Comparison of ENCODE assay signal across 24 mouse cellular contexts in the genomic region with DNA sequence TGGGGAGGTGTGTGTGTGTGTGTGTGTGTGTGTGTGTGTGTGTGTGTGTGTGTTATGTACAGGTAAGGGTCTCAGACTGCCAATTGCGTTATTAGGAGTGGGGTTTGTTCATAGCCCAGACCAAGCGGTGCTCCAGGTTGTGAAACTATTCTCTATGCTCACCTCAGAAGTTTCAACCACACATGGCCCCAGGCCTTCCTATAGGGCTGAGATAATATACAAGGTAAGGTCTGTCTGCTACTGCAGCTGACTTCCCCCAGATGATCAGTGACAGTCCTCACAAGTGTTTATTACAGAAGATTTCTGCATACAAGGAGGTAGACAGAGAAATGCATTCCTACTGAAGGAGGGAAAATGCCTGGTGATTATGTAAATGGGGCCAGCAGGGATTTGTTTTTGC. TPM values are rescaled to one million over a fixed set of nuclear protein-coding genes. Genes with fewer than 3 reads are reported as not detected.
DNase-seq lines count a peak whose midpoint lies in the region; ATAC-seq lines count a peak whose summit lies in the region.
"Had no signal": no experiment of that assay in that cellular context is flagged by ENCODE, and none has a peak within 500 bp of the region (broad histone marks: within the 10 kb centered on the region; RNA-seq: fewer than 3 reads in every experiment).

No protein-coding gene starts in this region.

- H3K4me3 ChIP-seq in midbrain, embryonic 12.5 days = no peak overlapping the region
- no peak overlapping the region for H3K4me3 ChIP-seq in midbrain, embryonic 16.5 days (ENCODE audit: low read depth, low read length)
- no peak overlapping the region for H3K4me3 ChIP-seq in forebrain, embryonic 13.5 days
- H3K4me3 ChIP-seq in hindbrain, embryonic 14.5 days (replicated peaks; ENCODE audit: low read length) = no peak overlapping the region
- H3K4me3 ChIP-seq in neural tube, embryonic 13.5 days = no peak overlapping the region
- no peak overlapping the region for H3K4me3 ChIP-seq in embryonic facial prominence, embryonic 10.5 days
- H3K4me3 ChIP-seq: embryonic facial prominence, embryonic 15.5 days had no signal

- H3K27me3 ChIP-seq in midbrain, embryonic 12.5 days = no peaks in the 10 kb centered on the region; the same call in 1 of the 2 replicates
- no peaks in the 10 kb centered on the region for H3K27me3 ChIP-seq in midbrain, embryonic 16.5 days (ENCODE audit: control insufficient read depth, insufficient read depth, low read depth, low read length)
- no peaks in the 10 kb centered on the region for H3K27me3 ChIP-seq in forebrain, embryonic 13.5 days
- H3K27me3 ChIP-seq in hindbrain, embryonic 14.5 days (ENCODE audit: control insufficient read depth, insufficient read depth, low read length) = no peaks in the 10 kb centered on the region
- no peaks in the 10 kb centered on the region for H3K27me3 ChIP-seq in neural tube, embryonic 13.5 days
- H3K27me3 ChIP-seq in embryonic facial prominence, embryonic 10.5 days (replicated peaks; ENCODE audit: low read depth, poor library complexity, severe bottlenecking) = no peaks in the 10 kb centered on the region
- H3K27me3 ChIP-seq: embryonic facial prominence, embryonic 15.5 days had no signal

- 0 out of 2 replicates have a peak overlapping the region, but pooled peaks have one; percentile 58 for H3K27ac ChIP-seq in midbrain, embryonic 12.5 days (replicated peaks)
- H3K27ac ChIP-seq in midbrain, embryonic 16.5 days (ENCODE audit: low read length) = no peak overlapping the region
- H3K27ac ChIP-seq in forebrain, embryonic 13.5 days = peak overlapping the region; percentile 71
- no peak overlapping the region for H3K27ac ChIP-seq in hindbrain, embryonic 14.5 days
- peak overlapping the region; percentile 57; the same call in 1 of the 2 replicates for H3K27ac ChIP-seq in neural tube, embryonic 13.5 days (replicated peaks)
- no peak overlapping the region for H3K27ac ChIP-seq in embryonic facial prominence, embryonic 10.5 days (replicated peaks)
- H3K27ac ChIP-seq: embryonic facial prominence, embryonic 15.5 days had no signal

- intact Hi-C loops in heart, postnatal 10 days (cut with DNase I) = no loop called here

- peaks cover 14% of the 10 kb centered on the region for H3K4me1 ChIP-seq in midbrain, embryonic 12.5 days
- no peaks in the 10 kb centered on the region; the same call in 1 of the 2 replicates for H3K4me1 ChIP-seq in midbrain, embryonic 16.5 days (ENCODE audit: control insufficient read depth, insufficient read depth, low read length)
- peaks cover 17% of the 10 kb centered on the region for H3K4me1 ChIP-seq in forebrain, embryonic 13.5 days
- peaks cover 2% of the 10 kb centered on the region; the same call in 1 of the 2 replicates for H3K4me1 ChIP-seq in hindbrain, embryonic 14.5 days (replicated peaks; ENCODE audit: control insufficient read depth, insufficient read depth, low read length)
- H3K4me1 ChIP-seq in neural tube, embryonic 13.5 days (replicated peaks) = peaks cover 29% of the 10 kb centered on the region
- peaks cover 2% of the 10 kb centered on the region; the same call in 1 of the 2 replicates for H3K4me1 ChIP-seq in embryonic facial prominence, embryonic 10.5 days
- H3K4me1 ChIP-seq: embryonic facial prominence, embryonic 15.5 days had no signal

- H3K9ac ChIP-seq in midbrain, embryonic 12.5 days (replicated peaks) = no peak overlapping the region
- no peak overlapping the region for H3K9ac ChIP-seq in midbrain, embryonic 16.5 days (ENCODE audit: low read depth, low read length)
- no peak overlapping the region for H3K9ac ChIP-seq in forebrain, embryonic 13.5 days
- no peak overlapping the region for H3K9ac ChIP-seq in hindbrain, embryonic 14.5 days
- no peak overlapping the region for H3K9ac ChIP-seq in neural tube, embryonic 13.5 days
- H3K9ac ChIP-seq: embryonic facial prominence, embryonic 15.5 days had no signal

- WGBS in midbrain, embryonic 12.5 days = 90% methylated on average over 2 of the region's 2 CpGs
- WGBS in midbrain, embryonic 16.5 days = 83% methylated on average over 2 of the region's 2 CpGs
- WGBS in forebrain, embryonic 13.5 days = 75% methylated on average over 2 of the region's 2 CpGs
- WGBS in hindbrain, embryonic 14.5 days = 84% methylated on average over 2 of the region's 2 CpGs
- WGBS in neural tube, embryonic 13.5 days = 86% methylated on average over 2 of the region's 2 CpGs
- WGBS in embryonic facial prominence, embryonic 10.5 days = 89% methylated on average over 2 of the region's 2 CpGs

- H3K4me2 ChIP-seq in midbrain, embryonic 12.5 days (replicated peaks) = no peak overlapping the region
- no peak overlapping the region for H3K4me2 ChIP-seq in midbrain, embryonic 16.5 days (ENCODE audit: low read length)
- H3K4me2 ChIP-seq in forebrain, embryonic 13.5 days = no peak overlapping the region
- no peak overlapping the region for H3K4me2 ChIP-seq in hindbrain, embryonic 14.5 days (replicated peaks)
- H3K4me2 ChIP-seq in neural tube, embryonic 13.5 days = no peak overlapping the region
- H3K4me2 ChIP-seq: embryonic facial prominence, embryonic 15.5 days; heart, embryonic 11.5 days; liver, embryonic 11.5 days had no signal

- no peaks in the 10 kb centered on the region for H3K36me3 ChIP-seq in midbrain, embryonic 12.5 days
- no peaks in the 10 kb centered on the region for H3K36me3 ChIP-seq in midbrain, embryonic 16.5 days (ENCODE audit: control insufficient read depth, insufficient read depth, low read length)
- no peaks in the 10 kb centered on the region for H3K36me3 ChIP-seq in forebrain, embryonic 13.5 days (ENCODE audit: poor library complexity, severe bottlenecking)
- H3K36me3 ChIP-seq in hindbrain, embryonic 14.5 days (replicated peaks; ENCODE audit: control insufficient read depth, insufficient read depth) = no peaks in the 10 kb centered on the region
- no peaks in the 10 kb centered on the region for H3K36me3 ChIP-seq in neural tube, embryonic 13.5 days
- H3K36me3 ChIP-seq in embryonic facial prominence, embryonic 10.5 days (replicated peaks) = no peaks in the 10 kb centered on the region
- H3K36me3 ChIP-seq: embryonic facial prominence, embryonic 15.5 days had no signal

- DNase-seq in hindbrain, embryonic 14.5 days (ENCODE audit: low spot score) = no peak
- DNase-seq in heart, postnatal 10 days = no peak
- no peak for DNase-seq in testis, postnatal 14 days (ENCODE audit: low spot score)
- no peak for DNase-seq in embryonic facial prominence, embryonic 10.5 days (ENCODE audit: low spot score)
- DNase-seq: adrenal gland, postnatal 25 days; B cell, adult 2 months; cerebellum, adult 11-12 months; cerebellum, postnatal 14 days; heart, postnatal 14 days; kidney, postnatal 36 days; lung, adult 18-20 months; thymus, postnatal 14 days had no signal

- ATAC-seq in midbrain, embryonic 12.5 days (ENCODE audit: low FRiP score, low read depth) = peak; percentile 35; the same call in 1 of the 2 replicates
- ATAC-seq in midbrain, embryonic 16.5 days = no peak
- ATAC-seq in forebrain, embryonic 13.5 days = peak; percentile 61
- ATAC-seq in hindbrain, embryonic 14.5 days (ENCODE audit: low FRiP score) = 0 out of 2 replicates have a peak, but pooled peaks have one; percentile 21
- peak; percentile 22; the same call in 1 of the 2 replicates for ATAC-seq in neural tube, embryonic 13.5 days (ENCODE audit: low read depth)

- H3K9me3 ChIP-seq in midbrain, embryonic 12.5 days = no peaks in the 10 kb centered on the region
- no peaks in the 10 kb centered on the region for H3K9me3 ChIP-seq in midbrain, embryonic 16.5 days (replicated peaks; ENCODE audit: control insufficient read depth, low read length, poor library complexity, severe bottlenecking)
- H3K9me3 ChIP-seq in forebrain, embryonic 13.5 days (replicated peaks) = no peaks in the 10 kb centered on the region
- H3K9me3 ChIP-seq in hindbrain, embryonic 14.5 days (ENCODE audit: control insufficient read depth, low read length) = no peaks in the 10 kb centered on the region
- H3K9me3 ChIP-seq in neural tube, embryonic 13.5 days = no peaks in the 10 kb centered on the region
- no peaks in the 10 kb centered on the region for H3K9me3 ChIP-seq in embryonic facial prominence, embryonic 10.5 days
- H3K9me3 ChIP-seq: embryonic facial prominence, embryonic 15.5 days had no signal

RNA-seq across cellular contexts. Expression of gene Cpb2, which starts 23.2 kb away (rescaled TPM):
- not detected in 2 replicates for polyA plus RNA-seq in midbrain, embryonic 12.5 days (2016; fragmentation: Nextera tagmentation; extraction: Ambion mirVana)
- not detected in 2 replicates for polyA plus RNA-seq in midbrain, embryonic 16.5 days (2015; fragmentation: Nextera tagmentation; extraction: Ambion mirVana)
- 0.19 and 0.28 TPM in 2 replicates for polyA plus RNA-seq in forebrain, embryonic 13.5 days (2015; fragmentation: Nextera tagmentation; extraction: Ambion mirVana)
- 0.17 TPM in 1 of 2 replicates, not detected in the other for polyA plus RNA-seq in hindbrain, embryonic 14.5 days (2014; fragmentation: Nextera tagmentation; extraction: Ambion mirVana)
- not detected in 2 replicates for polyA plus RNA-seq in neural tube, embryonic 13.5 days (2015; fragmentation: Nextera tagmentation; extraction: Ambion mirVana)
- total RNA-seq in heart, postnatal 10 days (2021) = not detected
- not detected in 2 replicates for polyA plus RNA-seq in embryonic facial prominence, embryonic 10.5 days (2016; fragmentation: Nextera tagmentation; extraction: Ambion mirVana)
- total RNA-seq: adrenal gland, postnatal 25 days; gastrocnemius, adult 18-20 months; heart, postnatal 14 days; left cerebral cortex, adult 18-20 months; megakaryocyte-erythroid progenitor cell, adult 5-6 weeks had no signal
- polyA plus RNA-seq: embryonic facial prominence, embryonic 15.5 days; gonadal fat pad, adult 2 months; limb, embryonic 11.5 days had no signal

Comparison
In these comparisons a context has a peak if more than half of its experiments do, and no peak if none do; other contexts are left out.
1. H3K27ac ChIP-seq: peak in midbrain, embryonic 12.5 days (single experiment), forebrain, embryonic 13.5 days (single experiment) and neural tube, embryonic 13.5 days (single experiment); none in midbrain, embryonic 16.5 days (single experiment), hindbrain, embryonic 14.5 days (single experiment) and embryonic facial prominence, embryonic 10.5 days (single experiment).